Mouse (Mus musculus) G1E (cell line): Measurements from ENCODE around the gene Evc.

Experiments used
- CTCF ChIP-seq: IDR thresholded peaks from 2 replicates; pipeline ENCODE4 v1.5.1; 2012; ENCODE audit warnings: low read depth, low read length, inconsistent platforms, mixed read lengths
- GATA1 ChIP-seq: IDR thresholded peaks from 2 replicates; pipeline ENCODE4 v1.6.1; 2012; ENCODE audit warnings: borderline replicate concordance, low read length, inconsistent platforms, mixed read lengths
- GATA2 ChIP-seq: IDR thresholded peaks from 2 replicates; pipeline ENCODE4 v1.6.1; 2012; ENCODE audit warnings: low read depth, low read length, inconsistent platforms, borderline replicate concordance

DNA sequence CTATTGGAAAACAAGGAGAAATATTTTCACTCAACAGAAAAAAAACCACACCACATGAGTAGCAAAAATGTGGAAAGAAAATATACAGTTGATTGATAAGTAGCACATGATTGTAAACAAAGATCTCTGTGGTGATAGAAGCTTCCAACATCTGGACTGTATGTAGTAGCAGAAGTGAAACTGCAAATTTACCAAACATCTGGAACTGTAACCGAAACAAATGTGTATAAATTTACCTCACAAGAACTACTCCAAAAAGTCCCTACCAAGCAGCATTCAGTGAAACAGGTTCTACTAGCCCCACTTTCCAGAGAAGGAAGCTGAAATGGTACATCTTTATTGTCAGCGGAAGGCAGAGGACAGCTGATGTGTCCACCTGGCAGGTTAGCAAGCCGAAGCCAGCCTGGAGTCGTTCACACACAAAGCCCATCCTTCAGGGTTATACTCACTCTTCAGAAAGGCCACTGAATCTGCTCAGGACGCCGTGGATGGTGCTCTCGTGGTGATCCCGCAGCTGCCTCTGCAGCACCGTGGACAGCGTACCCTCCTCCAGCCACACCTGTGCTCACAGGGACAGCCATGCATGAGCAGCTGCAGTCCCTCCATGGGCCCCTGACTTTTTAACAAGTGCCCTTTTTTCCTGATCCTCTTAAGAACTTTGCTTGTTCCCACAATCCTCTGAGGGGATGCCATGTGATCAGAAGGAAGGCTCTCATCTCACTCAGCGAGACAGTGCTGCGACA, 23.5 kb downstream of the Evc start:
- TF ChIP-seq CTCF (no peak), GATA1 (no peak), GATA2 (no peak)
